Mouse (Mus musculus) kidney, adult 11 months (tissue): ENCODE measurements at regions not wholly inside any gene's neighbourhood (a gene's known extent, or its start where the extent isn't known, plus 50 kb on each side); places are given as distances from the start of the nearest gene placed in this dataset.

Experiments
- DNase-seq: peaks from one replicate; pipeline ENCODE4 v3.0.0; 2022

DNA sequence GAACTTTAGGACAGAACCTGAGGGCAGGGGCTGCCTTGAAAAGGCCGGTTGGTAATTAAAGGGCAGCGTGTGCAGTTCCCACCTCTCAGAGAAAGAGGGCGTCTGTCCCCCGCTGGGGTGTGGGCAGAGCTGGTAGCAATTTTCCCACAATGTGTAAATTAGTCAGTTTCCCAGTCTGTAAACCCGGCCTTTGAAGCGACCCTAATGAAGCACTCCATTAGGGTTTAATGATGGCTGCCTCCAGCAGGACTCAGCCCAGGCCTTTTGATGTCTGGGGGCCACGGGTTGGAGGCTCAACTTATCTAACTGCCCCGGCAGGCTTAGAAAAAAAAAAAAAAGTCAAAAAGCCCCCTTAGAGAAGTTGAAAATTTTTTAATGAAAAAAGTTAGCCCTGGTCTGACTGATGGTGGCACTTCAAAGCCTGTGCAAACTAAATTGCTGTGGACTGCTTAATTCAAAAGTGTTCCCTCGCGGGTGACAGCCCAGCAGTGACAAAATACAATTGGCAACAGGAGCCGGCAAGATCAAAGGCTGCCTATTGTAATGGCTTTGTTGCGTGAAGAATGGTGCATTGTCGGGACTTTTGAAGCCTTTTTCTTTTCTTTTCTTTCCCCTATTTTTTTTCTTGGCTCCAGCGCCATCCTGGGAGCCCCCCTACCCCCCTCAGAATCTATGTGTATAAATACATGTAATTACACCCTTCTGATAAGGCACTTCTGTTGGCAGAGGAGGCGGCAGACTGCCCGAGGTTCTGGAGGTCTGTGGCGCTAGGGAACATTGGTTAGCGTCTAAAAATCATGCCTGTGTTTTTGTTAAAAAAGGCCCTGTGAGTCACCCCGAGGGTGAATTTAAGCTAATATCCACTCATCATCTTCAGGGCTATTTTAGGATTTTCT is 71.3 kb upstream of the Msx1 start:
- DNase-seq: no peak

- DNase-seq: no peak
Measured at GRCm38 (mm10) chr5:37893639-37894550, 69.5 kb upstream of the Msx1 start.

- DNase-seq: no peak
Measured at GRCm38 (mm10) chr5:37890641-37891040, 66.3 kb upstream of the Msx1 start.

GRCm38 (mm10) chr5:37879668-37880380 is 55.4 kb upstream of the Msx1 start:
- no peak for DNase-seq

GRCm38 (mm10) chr5:37876240-37876639 is 51.9 kb upstream of the Msx1 start:
- DNase-seq: no peak

GRCm38 (mm10) chr5:37875452-37875851 is 51.1 kb upstream of the Msx1 start:
- DNase-seq: no peak

GRCm38 (mm10) chr5:37874784-37875281 is 50.5 kb upstream of the Msx1 start:
- peak; percentile 92 for DNase-seq
